Mouse (Mus musculus) forebrain, embryonic 14.5 days (tissue): ENCODE results near the gene Rbms1. TPM values are rescaled to one million over a fixed set of nuclear protein-coding genes. Genes with fewer than 3 reads are reported as not detected.
A peak's percentile ranks its signal among the peaks of the same experiment; 100 is the strongest.

Experiments
- ATAC-seq: fragments of 200-750 bp; cut with Nextera tagmentation; 2 replicates; pipeline ENCODE4 v1.8.0; 2017; ENCODE audit warnings: mild to moderate bottlenecking, moderate library complexity
- DNase-seq: peaks from one replicate; pipeline ENCODE4 v3.0.0-alpha.2; 2015; ENCODE audit warnings: low spot score
- H3K27ac ChIP-seq: fragments of 300-500 bp; sonication (generic); 2 replicates; pipeline ENCODE4 v1.5.1; 2014; ENCODE audit warnings: low read depth, mild to moderate bottlenecking, control low read depth, low read length, moderate library complexity
- H3K27me3 ChIP-seq: fragments of 300-500 bp; sonication (generic); replicated peaks from 2 replicates; pipeline ENCODE4 v1.6.1; 2014; ENCODE audit warnings: low read length, control low read depth, mixed read lengths; ENCODE audit not compliant: control insufficient read depth, insufficient read depth
- H3K36me3 ChIP-seq: fragments of 300-500 bp; sonication (generic); 2 replicates; pipeline ENCODE4 v1.6.1; 2014; ENCODE audit warnings: low read length, control low read depth; ENCODE audit not compliant: control insufficient read depth, insufficient read depth
- H3K4me1 ChIP-seq: fragments of 300-500 bp; sonication (generic); 2 replicates; pipeline ENCODE4 v1.6.1; 2014; ENCODE audit warnings: antibody characterized with exemption, low read length, control low read depth; ENCODE audit not compliant: control insufficient read depth, insufficient read depth
- H3K4me2 ChIP-seq: fragments of 300-500 bp; sonication (generic); 2 replicates; pipeline ENCODE4 v1.6.1; 2014; ENCODE audit warnings: mild to moderate bottlenecking, control low read depth, low read length
- H3K4me3 ChIP-seq: fragments of 300-500 bp; sonication (generic); 2 replicates; pipeline ENCODE4 v1.5.1; 2014; ENCODE audit warnings: low read depth, low read length, control low read depth
- H3K9ac ChIP-seq: fragments of 300-500 bp; sonication (generic); 2 replicates; pipeline ENCODE4 v1.6.1; 2014; ENCODE audit warnings: mild to moderate bottlenecking, low read length, control low read depth, moderate library complexity
- H3K9me3 ChIP-seq: fragments of 300-500 bp; sonication (generic); replicated peaks from 2 replicates; pipeline ENCODE4 v1.6.1; 2016; ENCODE audit warnings: low read length, control low read depth, mixed read lengths; ENCODE audit not compliant: control insufficient read depth
- WGBS: fragments of 180-500 bp; shearing (Covaris S2); extraction: QIAGEN DNeasy Blood & Tissue Kit; methylation state at CpG from one replicate; pipeline ENCODE4 v1.1.7; 2014; 5-methylcytosine and 5-hydroxymethylcytosine counted together
- polyA plus RNA-seq: library from polyadenylated mRNA; unstranded; fragments of >200 nt; fragmentation: Nextera tagmentation; extraction: Ambion mirVana; gene quantifications from 2 replicates; pipeline ENCODE4 v1.2.1, GENCODE M21; 2014

Gene Rbms1
- polyA plus RNA-seq, 1 experiment from 2014 or later = 20.0 TPM

DNA sequence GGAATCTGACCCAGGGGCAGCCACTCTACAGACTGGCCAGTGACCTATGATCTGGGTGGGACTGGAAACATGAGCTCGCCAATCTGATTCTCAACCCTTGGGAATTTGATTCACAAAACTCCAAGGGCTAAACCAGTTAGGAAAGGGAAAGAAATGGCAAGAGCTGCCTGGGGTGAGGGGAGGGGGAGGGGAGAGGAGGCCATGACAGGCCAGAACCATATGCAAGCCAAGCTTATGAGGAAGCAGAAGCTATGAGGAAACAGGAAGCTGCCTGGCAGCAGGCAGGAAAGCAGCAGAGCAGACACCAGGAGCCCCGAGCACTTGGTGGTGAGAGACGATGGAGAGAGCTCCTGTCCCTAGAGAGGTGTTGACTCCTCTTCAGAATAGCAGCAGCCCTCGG lies 79.1 kb downstream of the Rbms1 start:
- no peak for ATAC-seq
- Histone ChIP-seq H3K27ac (no peak overlapping the region), H3K4me3 (no peak overlapping the region), H3K9me3 (no peaks in the 10 kb centered on the region; the same call in 1 of the 2 replicates), H3K36me3 (no peaks in the 10 kb centered on the region), H3K4me1 (peaks cover 2% of the 10 kb centered on the region; the same call in 1 of the 2 replicates), H3K27me3 (peaks cover 42% of the 10 kb centered on the region), H3K9ac (no peak overlapping the region), H3K4me2 (no peak overlapping the region)
- WGBS = 59% methylated on average over 4 of the region's 4 CpGs
- DNase-seq = no peak

- 78% methylated on average over 3 of the region's 3 CpGs for WGBS
- Histone ChIP-seq H3K27me3 (peaks cover 51% of the 10 kb centered on the region), H3K4me1 (peaks cover 2% of the 10 kb centered on the region; the same call in 1 of the 2 replicates), H3K27ac (no peak overlapping the region), H3K4me3 (no peak overlapping the region), H3K9ac (no peak overlapping the region), H3K9me3 (no peaks in the 10 kb centered on the region; the same call in 1 of the 2 replicates), H3K4me2 (no peak overlapping the region), H3K36me3 (no peaks in the 10 kb centered on the region)
- DNase-seq (no peak), ATAC-seq (no peak)
Measured at GRCm38 (mm10) chr2:60883043-60883365, 80.0 kb downstream of the Rbms1 start.

- Histone ChIP-seq H3K9me3 (no peaks in the 10 kb centered on the region; the same call in 1 of the 2 replicates), H3K36me3 (no peaks in the 10 kb centered on the region), H3K4me2 (no peak overlapping the region), H3K9ac (no peak overlapping the region), H3K4me3 (no peak overlapping the region), H3K27ac (no peak overlapping the region), H3K27me3 (peaks cover 56% of the 10 kb centered on the region), H3K4me1 (peaks cover 2% of the 10 kb centered on the region; the same call in 1 of the 2 replicates)
- ATAC-seq = no peak
- no peak for DNase-seq
- 48% methylated on average over 5 of the region's 5 CpGs for WGBS
Measured at GRCm38 (mm10) chr2:60882202-60883042, 80.6 kb downstream of the Rbms1 start.

- peak overlapping the region; percentile 61 for H3K4me3 ChIP-seq
- no peak for ATAC-seq
- peaks cover 2% of the 10 kb centered on the region; the same call in 1 of the 2 replicates for H3K4me1 ChIP-seq
- peak overlapping the region; percentile 75 for H3K9ac ChIP-seq
- under 1% methylated on average over 26 of the region's 27 CpGs for WGBS
- H3K36me3 ChIP-seq = no peaks in the 10 kb centered on the region
- peaks cover 64% of the 10 kb centered on the region for H3K27me3 ChIP-seq
- H3K27ac ChIP-seq = no peak overlapping the region
- peak; percentile 31 for DNase-seq
- H3K4me2 ChIP-seq = peak overlapping the region; percentile 98
- H3K9me3 ChIP-seq = no peaks in the 10 kb centered on the region; the same call in 1 of the 2 replicates
Measured at GRCm38 (mm10) chr2:60881571-60882041, 81.4 kb downstream of the Rbms1 start.

DNA sequence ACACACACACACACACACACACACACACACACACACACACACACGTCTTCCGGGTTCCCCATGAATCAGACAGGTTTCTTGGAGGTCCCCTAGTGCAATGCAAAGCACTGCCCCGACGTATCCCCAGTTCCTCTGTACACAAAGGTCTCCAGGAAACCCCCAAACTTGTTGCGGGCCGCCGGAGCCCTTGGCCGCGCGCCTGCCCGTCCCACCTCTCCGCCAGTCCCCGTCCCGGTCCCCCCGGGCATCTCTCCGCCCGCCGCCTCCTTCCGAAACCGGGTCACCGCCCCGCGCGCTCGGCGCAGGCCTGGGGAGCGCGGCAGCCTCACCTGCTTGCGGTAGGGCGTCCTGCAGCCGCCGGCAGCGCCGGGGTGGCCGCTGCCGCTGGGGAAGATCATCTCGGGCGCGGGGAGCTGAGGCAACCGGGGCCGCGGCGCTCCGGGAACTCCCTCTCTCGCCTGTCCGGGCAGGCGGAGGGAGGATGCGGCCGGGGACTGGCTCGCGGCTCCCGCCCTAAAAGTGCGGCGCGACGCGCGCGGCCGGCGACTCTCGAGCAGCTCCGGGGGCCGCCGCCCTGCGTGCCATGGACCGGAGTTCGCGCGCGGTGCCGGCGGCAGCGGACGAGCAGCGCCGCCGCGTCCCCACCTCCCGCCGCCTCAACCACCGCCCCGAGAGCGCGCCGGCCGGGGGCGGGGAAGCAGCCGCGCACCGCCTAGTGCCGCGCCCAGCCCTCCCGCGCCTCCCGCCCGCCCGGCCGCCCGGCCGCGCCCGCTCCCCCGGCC lies 82.0 kb downstream of the Rbms1 start:
- H3K4me2 ChIP-seq = peak overlapping the region; percentile 98
- peaks cover 68% of the 10 kb centered on the region for H3K27me3 ChIP-seq

DNA sequence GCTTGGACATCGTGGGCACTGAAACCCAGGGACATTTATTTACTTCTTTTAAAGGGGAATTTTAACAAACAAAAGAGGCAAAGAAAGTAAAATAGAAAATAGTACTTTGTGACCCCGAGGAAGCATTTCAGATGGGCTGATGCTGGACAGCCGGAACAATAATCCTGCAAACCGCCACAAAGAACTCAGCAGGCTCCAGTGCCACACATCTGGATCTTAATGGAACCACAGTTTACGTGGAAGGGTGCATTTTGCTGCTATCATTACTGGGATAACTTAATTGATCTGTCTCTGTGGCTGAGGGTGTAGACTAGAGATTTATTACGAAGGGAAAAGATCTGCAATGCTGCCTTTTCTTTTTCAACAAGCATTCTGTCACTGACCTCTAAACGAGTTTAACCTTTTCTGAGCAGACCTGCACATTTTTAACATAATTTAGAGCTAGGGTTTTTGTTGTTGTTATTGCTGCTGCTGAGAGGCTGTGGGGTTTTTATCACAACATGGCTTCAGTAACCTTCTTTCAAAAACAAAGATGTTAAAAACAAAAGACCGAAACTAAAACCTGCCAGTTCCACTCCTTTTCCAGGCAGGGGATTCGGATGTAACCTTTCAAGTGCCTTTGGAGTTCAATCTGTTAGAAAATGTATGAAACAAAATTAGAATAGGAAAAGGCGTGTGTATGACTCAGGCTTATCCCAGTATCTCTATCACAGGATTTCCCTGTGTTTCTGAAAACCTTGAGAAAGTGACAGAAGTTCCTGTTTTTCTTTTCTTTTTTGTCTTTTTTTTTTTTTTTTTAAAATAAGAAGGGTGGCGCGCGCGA lies 82.8 kb downstream of the Rbms1 start:
- H3K36me3 ChIP-seq = no peaks in the 10 kb centered on the region
- peaks cover 73% of the 10 kb centered on the region for H3K27me3 ChIP-seq
- WGBS = 3% methylated on average over 14 of the region's 14 CpGs
- H3K4me1 ChIP-seq = peaks cover 2% of the 10 kb centered on the region; the same call in 1 of the 2 replicates
- peak overlapping the region; percentile 98 for H3K4me2 ChIP-seq
- DNase-seq (no peak), ATAC-seq (no peak)
- peak overlapping the region; percentile 75; the same call in 1 of the 2 replicates for H3K9ac ChIP-seq
- peak overlapping the region; percentile 61 for H3K4me3 ChIP-seq
- H3K9me3 ChIP-seq = no peaks in the 10 kb centered on the region
- H3K27ac ChIP-seq = no peak overlapping the region

More for the DNA sequence above, 82.0 kb downstream of the Rbms1 start:
- Histone ChIP-seq H3K36me3 (no peaks in the 10 kb centered on the region), H3K9ac (peak overlapping the region; percentile 75), H3K4me1 (peaks cover 2% of the 10 kb centered on the region; the same call in 1 of the 2 replicates), H3K9me3 (no peaks in the 10 kb centered on the region; the same call in 1 of the 2 replicates), H3K4me3 (peak overlapping the region; percentile 61), H3K27ac (0 out of 2 replicates have a peak overlapping the region, but pooled peaks have one; percentile 14)
- DNase-seq = peak; percentile 52
- WGBS = under 1% methylated on average over 58 of the region's 104 CpGs
- ATAC-seq = peak; percentile 87

GRCm38 (mm10) chr2:60879141-60879818 lies 83.7 kb downstream of the Rbms1 start:
- DNase-seq (peak; percentile 37), ATAC-seq (no peak)
- 5% methylated on average over 5 of the region's 5 CpGs for WGBS
- Histone ChIP-seq H3K9ac (no peak overlapping the region), H3K4me3 (no peak overlapping the region), H3K36me3 (no peaks in the 10 kb centered on the region), H3K27me3 (peaks cover 76% of the 10 kb centered on the region), H3K9me3 (no peaks in the 10 kb centered on the region), H3K27ac (no peak overlapping the region), H3K4me1 (peaks cover 2% of the 10 kb centered on the region; the same call in 1 of the 2 replicates), H3K4me2 (no peak overlapping the region)
